Mouse (Mus musculus) lung, postnatal 0 days (tissue): ENCODE data around the gene Pgc.

Source experiments
- CTCF ChIP-seq: IDR thresholded peaks from 2 replicates; pipeline ENCODE4 v1.5.1; 2016; ENCODE audit warnings: antibody characterized with exemption, mild to moderate bottlenecking
- EP300 ChIP-seq: IDR thresholded peaks from 2 replicates; pipeline ENCODE4 v1.6.1; 2016; ENCODE audit warnings: antibody characterized with exemption, mild to moderate bottlenecking, control low read depth

DNA sequence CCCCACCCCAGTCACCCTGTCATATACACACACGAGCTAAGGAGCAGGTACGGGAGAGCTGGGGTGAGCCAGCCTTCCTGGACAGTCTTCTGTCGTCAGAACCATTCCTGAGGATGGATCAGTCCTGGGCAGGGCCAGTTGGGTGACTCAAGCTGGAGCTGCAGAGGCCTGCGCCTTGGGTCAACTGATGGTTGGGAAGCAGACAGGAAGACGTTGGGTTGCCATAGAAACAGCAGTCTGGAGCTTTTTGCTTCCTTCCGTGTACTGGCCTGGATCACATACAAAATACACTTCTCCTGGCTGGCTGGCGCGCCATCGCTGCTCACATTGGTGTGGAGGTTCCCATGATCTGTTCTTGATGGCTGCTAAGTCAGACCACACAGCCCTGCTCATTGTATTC lies 24.8 kb upstream of the Pgc start:
- no peak for TF ChIP-seq EP300
- no peak for TF ChIP-seq CTCF
